Mouse (Mus musculus) cerebellum, adult 9-10 months (tissue): ENCODE results near the gene Phactr3.

Experiments
- DNase-seq: peaks from one replicate; pipeline ENCODE4 v3.0.0; 2022

Phactr3 gene

GRCm38 (mm10) chr2:178264389-178264788 is 145.6 kb downstream of the Phactr3 start:
- peak; percentile 95 for DNase-seq

- no peak for DNase-seq
Measured at GRCm38 (mm10) chr2:178265454-178265853, 146.7 kb downstream of the Phactr3 start.

GRCm38 (mm10) chr2:178270794-178271193 is 152.0 kb downstream of the Phactr3 start:
- DNase-seq, result no peak

- DNase-seq, result no peak
Measured at GRCm38 (mm10) chr2:178272350-178272749, 153.6 kb downstream of the Phactr3 start.

GRCm38 (mm10) chr2:178274126-178274525 is 155.4 kb downstream of the Phactr3 start:
- peak; percentile 95 for DNase-seq

GRCm38 (mm10) chr2:178277206-178277605 is 158.4 kb downstream of the Phactr3 start:
- DNase-seq, result no peak

GRCm38 (mm10) chr2:178281183-178281582 is 162.4 kb downstream of the Phactr3 start:
- DNase-seq, result no peak

- no peak for DNase-seq
Measured at GRCm38 (mm10) chr2:178287285-178287684, 168.5 kb downstream of the Phactr3 start.

GRCm38 (mm10) chr2:178288666-178289065 is 169.9 kb downstream of the Phactr3 start:
- no peak for DNase-seq

- DNase-seq, result no peak
Measured at GRCm38 (mm10) chr2:178303453-178304187, 184.8 kb downstream of the Phactr3 start.

- DNase-seq, result no peak
Measured at GRCm38 (mm10) chr2:178304188-178304529, 185.4 kb downstream of the Phactr3 start.

- no peak for DNase-seq
Measured at GRCm38 (mm10) chr2:178304669-178305068, 185.9 kb downstream of the Phactr3 start.

GRCm38 (mm10) chr2:178313539-178313938 is 194.8 kb downstream of the Phactr3 start:
- no peak for DNase-seq

- DNase-seq, result no peak
Measured at GRCm38 (mm10) chr2:178316281-178316680, 197.5 kb downstream of the Phactr3 start.

- DNase-seq, result no peak
Measured at GRCm38 (mm10) chr2:178319766-178320165, 201.0 kb downstream of the Phactr3 start.

- no peak for DNase-seq
Measured at GRCm38 (mm10) chr2:178321271-178321670, 202.5 kb downstream of the Phactr3 start.

GRCm38 (mm10) chr2:178324410-178324809 is 205.6 kb downstream of the Phactr3 start:
- no peak for DNase-seq

- DNase-seq, result no peak
Measured at GRCm38 (mm10) chr2:178324818-178325217, 206.0 kb downstream of the Phactr3 start.

GRCm38 (mm10) chr2:178326067-178326466 is 207.3 kb downstream of the Phactr3 start:
- DNase-seq, result no peak

- DNase-seq, result no peak
Measured at GRCm38 (mm10) chr2:178326750-178327465, 208.1 kb downstream of the Phactr3 start.

GRCm38 (mm10) chr2:178327466-178328040 is 208.8 kb downstream of the Phactr3 start:
- DNase-seq, result peak; percentile 82

GRCm38 (mm10) chr2:178329551-178329950 is 210.8 kb downstream of the Phactr3 start:
- DNase-seq, result no peak

GRCm38 (mm10) chr2:178329986-178330385 is 211.2 kb downstream of the Phactr3 start:
- no peak for DNase-seq

GRCm38 (mm10) chr2:178337878-178338277 is 219.1 kb downstream of the Phactr3 start:
- peak; percentile 62 for DNase-seq
